Mouse (Mus musculus) midbrain, embryonic 16.5 days (tissue): Measurements from ENCODE around the gene Hoxd8. TPM values are rescaled to one million over a fixed set of nuclear protein-coding genes. Genes with fewer than 3 reads are reported as not detected.
A peak's percentile ranks its signal among the peaks of the same experiment; 100 is the strongest.

Experiments used
- ATAC-seq: fragments of 200-750 bp; cut with Nextera tagmentation; 2 replicates; pipeline ENCODE4 v1.8.0; 2017; ENCODE audit warnings: moderate TSS enrichment
- H3K27ac ChIP-seq: fragments of 300-500 bp; sonication (generic); 2 replicates; pipeline ENCODE4 v1.5.1; 2014; ENCODE audit warnings: mild to moderate bottlenecking, low read length, mixed read lengths
- H3K27me3 ChIP-seq: fragments of 300-500 bp; sonication (generic); 2 replicates; pipeline ENCODE4 v1.6.1; 2014; ENCODE audit warnings: low read depth, low read length, mixed read lengths; ENCODE audit not compliant: control insufficient read depth, insufficient read depth
- H3K36me3 ChIP-seq: fragments of 300-500 bp; sonication (generic); 2 replicates; pipeline ENCODE4 v1.6.1; 2014; ENCODE audit warnings: mild to moderate bottlenecking, low read length, moderate library complexity, mixed read lengths; ENCODE audit not compliant: control insufficient read depth, insufficient read depth
- H3K4me1 ChIP-seq: fragments of 300-500 bp; sonication (generic); 2 replicates; pipeline ENCODE4 v1.6.1; 2014; ENCODE audit warnings: mild to moderate bottlenecking, low read length, mixed read lengths; ENCODE audit not compliant: control insufficient read depth, insufficient read depth
- H3K4me2 ChIP-seq: fragments of 300-500 bp; sonication (generic); 2 replicates; pipeline ENCODE4 v1.6.1; 2014; ENCODE audit warnings: mild to moderate bottlenecking, low read length, mixed read lengths
- H3K4me3 ChIP-seq: fragments of 300-500 bp; sonication (generic); 2 replicates; pipeline ENCODE4 v1.5.1; 2014; ENCODE audit warnings: low read depth, mild to moderate bottlenecking, low read length, moderate library complexity, mixed read lengths
- H3K9ac ChIP-seq: fragments of 300-500 bp; sonication (generic); 2 replicates; pipeline ENCODE4 v1.6.1; 2014; ENCODE audit warnings: low read depth, low read length, mixed read lengths
- H3K9me3 ChIP-seq: fragments of 300-500 bp; sonication (generic); replicated peaks from 2 replicates; pipeline ENCODE4 v1.6.1; 2014; ENCODE audit warnings: mild to moderate bottlenecking, low read length, mixed read lengths; ENCODE audit not compliant: control insufficient read depth, poor library complexity, severe bottlenecking
- WGBS: fragments of 180-500 bp; shearing (Covaris S2); extraction: QIAGEN DNeasy Blood & Tissue Kit; methylation state at CpG from one replicate; pipeline ENCODE4 v1.1.7; 2014; 5-methylcytosine and 5-hydroxymethylcytosine counted together
- polyA plus RNA-seq: library from polyadenylated mRNA; unstranded; fragments of >200 nt; fragmentation: Nextera tagmentation; extraction: Ambion mirVana; gene quantifications from 2 replicates; pipeline ENCODE4 v1.2.1, GENCODE M21; 2015

Gene Hoxd8
- polyA plus RNA-seq, 1 experiment from 2014 or later = not detected

DNA sequence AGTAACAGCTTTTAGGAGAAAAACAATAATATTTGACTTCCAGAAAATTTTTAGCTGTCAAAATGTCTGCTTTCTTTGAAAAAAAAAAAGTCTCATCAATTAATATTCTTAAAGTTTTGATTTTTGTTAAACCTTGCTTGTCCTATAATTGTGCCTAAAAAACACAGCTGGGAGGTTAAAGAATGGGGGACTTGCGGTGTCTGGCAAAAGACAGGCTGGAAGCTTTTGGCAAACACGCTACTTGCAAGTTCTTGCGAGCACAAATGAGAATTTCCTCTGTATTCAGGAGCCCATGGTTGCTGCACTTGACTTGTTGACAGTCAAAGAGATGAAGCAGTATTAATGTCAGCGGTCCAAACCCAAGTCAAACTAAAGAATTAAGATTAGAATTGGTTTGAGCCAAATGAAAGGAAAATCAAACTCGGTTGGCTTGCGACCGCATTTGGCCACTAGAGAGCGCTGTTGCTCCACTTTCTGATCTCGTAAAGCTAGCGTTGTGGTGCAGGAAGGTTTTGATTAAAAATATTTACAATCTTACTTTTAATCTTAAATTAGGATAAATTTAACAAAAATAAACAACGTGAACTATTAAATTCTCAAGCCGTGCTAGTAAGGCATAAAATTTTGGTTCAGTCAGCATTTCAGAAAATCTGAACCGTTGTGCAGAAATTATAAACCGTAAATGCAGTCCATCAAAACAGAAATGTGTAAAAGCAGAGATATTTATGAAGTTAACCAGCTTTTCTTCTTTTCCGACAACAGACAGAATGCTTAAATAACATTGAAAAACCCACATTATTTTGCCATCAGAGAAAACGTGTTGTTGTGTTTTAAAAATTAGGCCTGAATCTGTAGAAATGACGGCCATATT, 2.2 kb upstream of the Hoxd8 start:
- Histone ChIP-seq H3K4me3 (no peak overlapping the region), H3K27me3 (peaks cover 49% of the 10 kb centered on the region), H3K9me3 (no peaks in the 10 kb centered on the region), H3K27ac (no peak overlapping the region), H3K4me1 (peaks cover 11% of the 10 kb centered on the region), H3K36me3 (no peaks in the 10 kb centered on the region), H3K4me2 (no peak overlapping the region), H3K9ac (no peak overlapping the region)
- no peak for ATAC-seq
- WGBS = 12% methylated on average over 17 of the region's 17 CpGs

DNA sequence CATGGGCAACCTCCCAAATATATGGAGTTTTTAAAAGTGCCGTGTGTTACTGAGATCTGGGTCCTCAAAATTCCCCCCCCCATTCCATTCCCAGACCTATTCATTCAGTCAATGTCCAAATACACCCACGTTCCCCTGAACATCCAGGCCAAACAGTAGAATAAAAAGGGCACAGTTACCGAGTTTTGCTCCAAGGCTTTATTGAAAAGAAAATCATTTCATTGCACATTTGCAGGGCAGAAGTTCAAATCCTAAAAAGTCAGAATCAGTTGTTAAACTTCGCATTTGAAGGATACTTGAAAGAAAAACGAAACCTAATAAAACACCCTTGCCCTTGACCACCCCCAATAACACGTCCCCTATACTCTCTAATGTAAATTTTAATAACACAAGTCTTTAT, 1.6 kb upstream of the Hoxd8 start:
- H3K4me3 ChIP-seq = no peak overlapping the region
- H3K27ac ChIP-seq = no peak overlapping the region
- no peak overlapping the region for H3K4me2 ChIP-seq
- WGBS = 10% methylated on average over 6 of the region's 6 CpGs
- H3K36me3 ChIP-seq = no peaks in the 10 kb centered on the region
- no peak for ATAC-seq
- H3K4me1 ChIP-seq = peaks cover 10% of the 10 kb centered on the region
- no peaks in the 10 kb centered on the region for H3K9me3 ChIP-seq
- peaks cover 53% of the 10 kb centered on the region for H3K27me3 ChIP-seq
- H3K9ac ChIP-seq = no peak overlapping the region

DNA sequence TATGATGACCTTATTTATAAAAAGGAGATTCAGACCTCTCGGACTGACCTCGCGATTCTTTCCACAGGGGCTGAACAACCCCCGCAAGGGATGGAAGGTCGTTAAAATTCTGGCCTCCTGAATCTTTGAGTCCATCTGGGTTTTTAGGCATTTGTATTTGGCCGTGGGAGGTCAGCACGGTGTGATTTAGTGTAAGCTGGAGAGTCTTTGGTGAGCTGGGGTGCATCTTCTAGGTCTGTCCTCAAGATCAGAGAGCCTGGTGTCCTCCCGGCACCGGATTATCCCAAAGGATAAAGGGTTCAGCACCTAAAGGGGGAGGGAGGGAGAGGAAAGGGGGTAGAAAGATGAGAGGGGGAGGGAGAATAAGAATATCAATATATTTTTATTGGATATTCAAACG, 1.1 kb upstream of the Hoxd8 start:
- H3K27me3 ChIP-seq = peaks cover 58% of the 10 kb centered on the region
- no peak overlapping the region for H3K4me2 ChIP-seq
- H3K36me3 ChIP-seq = no peaks in the 10 kb centered on the region
- ATAC-seq = no peak
- H3K27ac ChIP-seq = no peak overlapping the region
- H3K4me1 ChIP-seq = peaks cover 7% of the 10 kb centered on the region
- H3K4me3 ChIP-seq = no peak overlapping the region
- no peak overlapping the region for H3K9ac ChIP-seq
- WGBS = 4% methylated on average over 10 of the region's 10 CpGs
- H3K9me3 ChIP-seq = no peaks in the 10 kb centered on the region

DNA sequence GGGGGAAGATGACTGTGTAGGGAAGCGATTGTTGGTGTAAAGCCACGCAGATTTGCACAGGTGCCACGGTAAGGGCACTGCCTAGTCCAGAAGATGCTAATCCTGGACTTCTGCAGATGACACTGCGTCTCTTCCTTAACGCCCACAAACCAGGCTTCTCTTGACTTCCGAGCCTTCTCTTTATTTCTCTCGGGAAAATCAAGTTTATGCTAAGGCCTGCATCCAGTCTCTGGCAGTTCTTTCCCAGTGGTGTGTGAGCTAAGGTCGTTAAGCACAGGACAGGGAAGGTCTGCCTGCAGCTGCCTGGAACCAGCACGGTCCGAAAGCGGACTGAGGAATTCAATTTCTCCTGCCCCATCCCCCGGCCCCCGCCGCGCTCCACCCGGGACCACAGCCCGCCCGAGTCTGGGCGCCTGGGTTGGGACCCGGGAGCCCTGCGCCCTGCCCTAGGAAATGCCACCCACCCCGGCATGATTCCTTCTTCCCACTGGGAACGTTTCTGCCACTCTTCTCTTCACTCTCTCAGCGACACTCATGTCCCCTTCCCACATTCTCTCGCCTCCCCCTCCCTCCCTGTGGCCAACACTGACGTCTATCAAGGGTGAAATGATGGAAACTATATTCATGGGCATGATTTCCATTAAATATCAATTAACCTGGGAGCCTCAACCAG, 559 bp upstream of the Hoxd8 start:
- Histone ChIP-seq H3K9me3 (no peaks in the 10 kb centered on the region), H3K9ac (no peak overlapping the region), H3K36me3 (no peaks in the 10 kb centered on the region), H3K27ac (no peak overlapping the region), H3K4me2 (no peak overlapping the region), H3K4me1 (peaks cover 7% of the 10 kb centered on the region), H3K4me3 (no peak overlapping the region), H3K27me3 (peaks cover 63% of the 10 kb centered on the region)
- WGBS = 1% methylated on average over 26 of the region's 26 CpGs
- no peak for ATAC-seq

DNA sequence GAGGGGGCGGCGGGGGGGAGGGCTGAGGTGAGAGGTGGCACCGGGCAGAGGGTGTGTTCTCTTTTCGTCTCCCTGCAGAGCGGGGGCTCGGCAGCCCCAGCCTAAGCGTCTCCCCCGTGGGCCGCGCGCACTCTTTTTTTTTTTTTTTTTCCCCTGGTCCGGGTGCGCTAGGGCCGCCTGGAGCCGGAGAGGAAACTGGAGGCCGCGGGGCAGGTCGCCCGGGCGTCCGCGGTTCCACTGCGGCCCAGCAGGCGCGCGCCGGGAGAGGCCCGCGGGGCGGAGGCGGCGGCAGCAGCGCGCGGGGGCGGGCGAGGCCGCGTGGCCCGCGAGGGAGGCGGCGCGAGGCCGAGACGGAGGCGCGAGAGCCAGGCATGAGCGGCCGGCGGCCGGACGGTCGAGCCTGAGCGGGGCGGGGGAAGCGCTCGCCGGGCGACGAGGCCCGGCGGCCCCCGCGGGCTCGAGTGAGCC, 618 bp downstream of the Hoxd8 start:
- no peak for ATAC-seq
- WGBS = 1% methylated on average over 31 of the region's 66 CpGs
- peak overlapping the region; percentile 17 for H3K4me3 ChIP-seq
- H3K4me1 ChIP-seq = peaks cover 7% of the 10 kb centered on the region
- no peaks in the 10 kb centered on the region for H3K36me3 ChIP-seq
- H3K9me3 ChIP-seq = no peaks in the 10 kb centered on the region
- H3K4me2 ChIP-seq = peak overlapping the region; percentile 46
- no peak overlapping the region for H3K9ac ChIP-seq
- H3K27ac ChIP-seq = no peak overlapping the region
- peaks cover 68% of the 10 kb centered on the region for H3K27me3 ChIP-seq

DNA sequence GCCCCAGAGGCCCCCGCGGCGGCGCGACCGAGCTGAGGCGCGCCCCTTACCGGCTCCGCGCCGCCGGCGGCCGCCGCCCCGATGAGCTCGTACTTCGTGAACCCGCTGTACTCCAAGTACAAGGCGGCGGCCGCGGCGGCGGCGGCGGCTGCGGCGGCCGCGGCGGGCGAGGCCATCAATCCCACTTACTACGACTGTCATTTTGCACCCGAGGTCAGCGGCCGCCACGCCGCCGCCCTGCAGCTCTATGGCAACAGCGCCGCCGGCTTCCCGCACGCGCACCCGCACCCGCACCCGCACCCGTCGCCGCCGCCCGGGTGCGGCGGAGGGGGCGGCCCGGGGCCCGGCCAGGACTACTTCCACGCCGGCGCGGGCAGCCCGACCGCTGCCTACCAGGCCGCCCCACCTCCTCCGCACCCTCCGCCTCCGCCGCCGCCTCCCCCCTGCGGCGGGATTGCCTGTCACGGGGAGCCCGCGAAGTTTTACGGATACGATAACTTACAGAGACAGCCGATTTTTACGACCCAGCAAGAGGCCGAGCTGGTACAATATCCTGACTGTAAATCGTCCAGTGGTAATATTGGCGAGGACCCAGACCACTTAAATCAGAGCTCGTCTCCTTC, 1.2 kb downstream of the Hoxd8 start:
- Histone ChIP-seq H3K9me3 (no peaks in the 10 kb centered on the region), H3K36me3 (no peaks in the 10 kb centered on the region), H3K27me3 (peaks cover 68% of the 10 kb centered on the region), H3K4me1 (peaks cover 7% of the 10 kb centered on the region), H3K27ac (no peak overlapping the region), H3K4me3 (peak overlapping the region; percentile 17), H3K9ac (no peak overlapping the region), H3K4me2 (peak overlapping the region; percentile 46)
- WGBS = 1% methylated on average over 46 of the region's 85 CpGs
- no peak for ATAC-seq

DNA sequence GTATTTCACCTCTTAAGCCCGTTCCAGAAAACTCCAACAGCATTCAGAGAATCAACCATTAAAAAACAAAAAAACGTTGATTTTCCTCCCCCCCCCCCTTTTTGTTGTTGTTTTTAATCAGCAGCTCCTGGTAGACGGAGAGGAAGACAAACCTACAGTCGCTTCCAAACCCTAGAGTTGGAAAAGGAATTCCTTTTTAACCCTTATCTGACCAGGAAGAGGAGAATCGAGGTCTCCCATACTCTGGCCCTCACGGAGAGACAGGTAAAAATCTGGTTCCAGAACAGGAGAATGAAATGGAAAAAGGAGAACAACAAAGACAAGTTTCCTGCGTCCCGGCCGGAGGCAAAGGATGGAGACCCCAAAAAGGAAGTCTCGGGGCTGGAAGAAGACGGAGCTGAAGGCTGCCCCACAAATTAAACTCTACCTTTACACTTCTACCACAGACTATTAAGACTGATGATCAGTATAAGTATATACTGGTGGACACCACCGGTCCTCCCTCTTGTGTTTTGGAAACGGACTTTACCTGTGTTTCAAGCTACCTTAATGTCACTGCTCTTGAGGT, 2.1 kb downstream of the Hoxd8 start:
- WGBS = 1% methylated on average over 13 of the region's 13 CpGs
- no peak overlapping the region for H3K27ac ChIP-seq
- no peak for ATAC-seq
- no peak overlapping the region for H3K4me2 ChIP-seq
- H3K27me3 ChIP-seq = peaks cover 66% of the 10 kb centered on the region
- H3K4me1 ChIP-seq = peaks cover 7% of the 10 kb centered on the region
- H3K4me3 ChIP-seq = no peak overlapping the region
- H3K9ac ChIP-seq = no peak overlapping the region
- no peaks in the 10 kb centered on the region for H3K9me3 ChIP-seq
- H3K36me3 ChIP-seq = no peaks in the 10 kb centered on the region

DNA sequence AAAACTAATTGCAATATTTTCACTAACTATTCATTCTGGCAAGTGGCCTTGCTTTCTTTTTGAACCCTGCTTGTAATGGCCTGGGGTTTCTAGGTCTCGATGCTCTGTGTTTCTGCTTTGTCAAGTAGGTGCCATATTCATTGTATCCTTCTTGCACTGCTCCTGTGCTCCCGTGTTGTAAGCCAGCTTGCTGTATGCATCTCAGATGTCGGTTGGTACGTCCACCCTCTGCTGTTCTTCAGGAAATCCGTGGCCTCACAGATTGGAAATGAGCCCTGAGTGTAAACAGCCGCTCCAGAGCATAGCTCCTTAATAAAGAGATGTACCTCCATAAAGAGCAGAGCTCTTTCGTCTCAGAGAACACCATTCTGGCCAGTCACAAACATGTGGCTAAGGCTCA, 3.2 kb downstream of the Hoxd8 start:
- 5% methylated on average over 7 of the region's 7 CpGs for WGBS
- H3K4me3 ChIP-seq = no peak overlapping the region
- H3K9me3 ChIP-seq = no peaks in the 10 kb centered on the region
- H3K36me3 ChIP-seq = no peaks in the 10 kb centered on the region
- H3K27me3 ChIP-seq = peaks cover 70% of the 10 kb centered on the region
- peaks cover 13% of the 10 kb centered on the region for H3K4me1 ChIP-seq
- ATAC-seq = no peak
- no peak overlapping the region for H3K27ac ChIP-seq
- no peak overlapping the region for H3K9ac ChIP-seq
- no peak overlapping the region for H3K4me2 ChIP-seq
